Mouse (Mus musculus) brain, embryonic 14.5 days (tissue): ENCODE results near the gene Fam216a.

Experiments used
- CTCF ChIP-seq: fragments of 200-500 bp; IDR thresholded peaks from 2 replicates; pipeline ENCODE4 v1.5.1; 2012; ENCODE audit warnings: inconsistent platforms, mild to moderate bottlenecking, moderate library complexity, borderline replicate concordance; ENCODE audit not compliant: insufficient read depth, insufficient read length; ENCODE audit errors: extremely low read depth
- POLR2A ChIP-seq: fragments of 200-500 bp; IDR thresholded peaks from 2 replicates; pipeline ENCODE4 v1.6.1; 2012; ENCODE audit warnings: mild to moderate bottlenecking, inconsistent platforms, borderline replicate concordance; ENCODE audit not compliant: poor library complexity, insufficient read depth, insufficient read length, severe bottlenecking; ENCODE audit errors: extremely low read depth

DNA sequence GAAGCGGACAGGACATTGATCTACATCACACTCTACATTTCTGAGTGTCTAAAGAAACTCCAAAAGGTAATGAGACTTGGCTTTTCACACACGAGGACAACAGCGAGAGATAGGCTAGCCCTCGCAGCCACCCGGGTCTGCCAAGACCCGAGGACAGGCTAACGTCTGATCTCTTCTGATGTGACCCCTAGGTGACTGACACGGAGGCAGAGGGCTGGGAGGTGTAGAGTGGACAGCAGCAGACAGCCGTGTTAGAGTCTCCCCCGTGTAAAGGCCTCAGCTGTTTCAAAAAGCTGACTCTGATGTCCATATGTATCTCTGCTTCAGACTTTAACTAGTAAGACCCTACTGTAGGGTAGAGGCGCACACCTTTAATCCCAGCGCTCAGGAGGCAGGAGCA is 31.2 kb upstream of the Fam216a start:
- TF ChIP-seq POLR2A = no peak
- TF ChIP-seq CTCF = no peak
